Mouse (Mus musculus): ENCODE data around the gene Nol10. TPM values are rescaled to one million over a fixed set of nuclear protein-coding genes. Genes with fewer than 3 reads are reported as not detected.
A peak's percentile ranks its signal among the peaks of the same experiment; 100 is the strongest.

Nol10 gene
- total RNA-seq, 2 experiments from 2014 or later, result 5.6 to 7.6 TPM

DNA sequence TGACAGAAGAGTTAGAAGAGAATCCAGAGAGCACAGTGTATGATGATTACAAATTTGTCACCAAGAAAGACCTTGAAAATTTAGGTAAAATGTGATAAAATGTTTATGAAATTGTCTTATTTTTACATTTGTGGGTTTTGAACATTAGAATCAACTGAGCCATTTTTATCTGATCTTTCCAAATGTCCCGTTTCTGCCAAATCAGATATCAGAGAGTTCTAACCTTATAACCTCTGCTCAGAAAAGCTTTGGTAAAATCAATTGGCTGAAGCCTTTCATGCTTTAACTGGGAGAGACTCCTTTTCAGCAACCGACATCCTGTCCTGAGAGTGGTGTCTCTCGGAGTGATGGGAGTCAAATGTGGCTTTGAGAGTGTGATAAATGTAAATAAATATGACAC, 53.9 kb downstream of the Nol10 start:
- no peak for DNase-seq

DNA sequence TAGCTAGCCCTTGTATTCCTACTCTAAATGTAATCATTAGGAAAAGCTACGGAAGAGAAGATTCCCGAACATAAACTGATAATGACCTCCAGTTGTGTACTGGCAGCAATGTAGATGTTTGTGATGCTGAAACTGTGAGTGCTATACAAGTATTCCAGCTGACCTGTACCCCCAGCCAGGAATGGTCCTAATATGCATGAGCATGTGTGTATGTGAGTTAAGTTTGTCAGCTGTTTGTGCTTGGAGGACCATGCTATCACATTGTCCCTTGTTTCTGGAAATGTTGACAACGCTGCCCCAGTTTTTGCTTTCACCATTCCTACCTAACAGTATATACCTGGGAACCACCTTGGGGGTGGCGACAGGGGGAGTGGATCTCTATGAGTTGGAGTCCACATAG, 55.7 kb downstream of the Nol10 start:
- intact Hi-C loops (cut with DNase I), result no loop called here
- no peak for DNase-seq

More for the DNA sequence above, 53.9 kb downstream of the Nol10 start:
- intact Hi-C loops (cut with DNase I), result no loop called here

GRCm38 (mm10) chr12:17406825-17407224, 58.6 kb downstream of the Nol10 start:
- intact Hi-C loops (cut with DNase I), result no loop called here
- no peak for DNase-seq

- intact Hi-C loops (cut with DNase I), result no loop called here
Observed at GRCm38 (mm10) chr12:17408312-17408711, 60.1 kb downstream of the Nol10 start.

DNA sequence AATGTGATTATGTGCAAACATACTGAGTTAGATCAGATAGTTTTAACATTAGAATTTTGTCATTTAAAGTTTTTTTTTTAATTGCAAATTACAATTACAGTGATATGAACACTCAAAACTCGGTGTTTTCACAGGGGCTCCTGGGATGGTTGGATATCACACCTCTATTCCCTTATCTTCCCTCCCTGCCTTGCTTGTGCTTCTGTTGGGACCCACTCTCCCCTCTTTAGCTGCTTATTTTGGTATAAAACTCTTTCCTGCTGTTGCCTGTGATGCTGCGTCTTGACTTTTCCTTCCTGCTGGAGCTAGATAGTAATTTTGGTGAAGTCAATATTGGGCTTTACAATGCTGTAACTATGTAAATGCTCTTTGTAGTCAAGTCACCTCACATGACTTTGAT, 63.0 kb downstream of the Nol10 start:
- intact Hi-C loops (cut with DNase I), result no loop called here

More at GRCm38 (mm10) chr12:17408312-17408711, 60.1 kb downstream of the Nol10 start:
- no peak for DNase-seq

GRCm38 (mm10) chr12:17411797-17412526, 63.7 kb downstream of the Nol10 start:
- no peak for DNase-seq
- intact Hi-C loops (cut with DNase I), result no loop called here

More for the DNA sequence above, 63.0 kb downstream of the Nol10 start:
- DNase-seq, result no peak

- no peak for DNase-seq
- intact Hi-C loops (cut with DNase I), result no loop called here
Observed at GRCm38 (mm10) chr12:17414734-17415133, 66.5 kb downstream of the Nol10 start.

DNA sequence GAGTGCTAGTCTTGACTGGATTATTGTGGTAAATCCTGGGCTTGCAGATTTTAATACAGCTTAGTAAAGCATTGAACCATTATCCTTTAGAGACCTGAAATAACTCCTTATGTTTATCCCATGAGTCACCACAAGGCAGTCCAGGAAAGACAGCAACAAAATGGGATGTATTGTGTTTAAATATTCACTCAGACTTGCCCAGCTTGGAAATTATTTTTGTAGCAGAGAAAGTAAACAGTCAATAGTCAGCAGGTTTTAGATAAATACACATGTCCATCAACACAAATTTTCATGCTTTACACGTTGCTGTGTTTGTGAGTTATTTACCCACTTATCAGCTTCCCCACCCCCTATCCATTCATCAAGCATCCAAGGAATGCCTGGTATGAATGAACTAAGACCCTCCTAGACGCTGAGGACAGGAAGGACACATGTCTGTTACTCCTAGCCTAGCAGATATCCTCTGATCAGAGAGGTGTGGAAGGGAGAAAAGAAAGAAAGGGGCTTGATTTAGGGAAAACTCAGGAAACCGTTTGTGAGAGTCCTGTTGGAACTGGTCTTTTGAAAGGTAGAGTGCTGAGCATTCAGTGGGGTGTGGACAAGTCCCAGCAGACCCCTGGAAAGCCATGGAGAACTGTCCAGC, 72.0 kb downstream of the Nol10 start:
- intact Hi-C loops (cut with DNase I), result no loop called here
- DNase-seq, result no peak

DNA sequence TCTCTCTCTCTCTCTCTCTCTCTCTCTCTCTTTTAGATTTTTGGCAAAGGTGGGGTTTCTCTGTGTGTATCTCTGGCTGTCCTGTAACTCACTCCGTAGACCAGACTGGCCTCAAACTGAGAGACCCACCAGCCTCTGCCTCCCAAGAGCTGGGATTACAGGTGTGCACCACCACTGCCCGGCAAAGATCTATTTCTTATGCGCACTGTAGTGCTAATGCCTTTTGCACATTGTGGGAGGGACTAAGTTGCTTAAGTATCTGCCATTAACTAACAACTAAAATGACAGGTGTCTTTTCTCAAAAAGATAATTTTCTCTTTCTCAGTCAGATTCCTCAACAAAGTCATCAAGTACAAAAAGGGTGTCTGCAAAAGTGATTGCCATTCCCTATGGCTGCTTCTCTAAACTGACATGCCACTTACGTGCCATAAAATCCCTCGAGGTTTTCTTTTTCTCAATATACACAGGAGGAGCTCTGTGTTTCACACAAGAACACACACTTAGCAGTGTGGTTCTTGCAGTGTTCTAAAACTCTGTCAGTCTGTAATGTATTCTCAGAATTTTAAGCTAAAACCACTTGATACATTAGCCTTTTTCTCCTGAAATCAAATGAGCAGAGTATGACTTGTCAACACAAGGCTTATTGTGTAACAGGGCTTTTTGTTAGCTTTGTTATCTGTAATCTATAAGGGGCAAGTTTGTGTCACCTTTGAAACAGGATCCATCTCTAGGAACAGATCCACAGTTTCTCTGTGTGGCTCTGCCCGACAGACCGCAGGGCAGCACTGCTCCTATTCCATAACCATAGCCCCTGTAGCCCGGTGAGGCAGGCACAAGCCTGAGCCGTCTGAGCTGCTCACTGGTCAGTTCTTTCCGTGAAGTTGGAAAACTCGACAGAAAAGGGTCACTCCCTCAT, 77.3 kb downstream of the Nol10 start:
- intact Hi-C loops (cut with DNase I), result no loop called here
- DNase-seq, result no peak

DNA sequence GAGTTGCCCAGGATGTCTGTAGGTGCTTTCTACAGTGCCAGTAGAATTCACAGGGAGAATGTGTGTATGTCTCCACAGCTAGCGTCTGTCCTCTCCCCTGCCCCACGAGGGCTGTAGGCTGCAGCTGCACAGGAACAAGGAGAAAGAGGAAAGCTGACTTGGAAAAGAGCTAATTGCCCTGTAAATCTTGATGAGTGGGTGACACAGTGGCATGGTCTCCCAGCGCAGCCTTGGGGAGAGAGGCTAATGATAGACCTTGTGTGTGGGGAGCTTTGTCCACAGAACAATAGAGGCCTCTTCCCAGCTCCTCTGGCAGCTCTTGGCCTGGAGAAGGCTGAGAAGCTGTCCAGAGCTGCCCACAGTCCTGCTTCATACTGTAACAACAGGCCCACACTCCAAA, 78.5 kb downstream of the Nol10 start:
- intact Hi-C loops (cut with DNase I), result no loop called here
- no peak for DNase-seq

DNA sequence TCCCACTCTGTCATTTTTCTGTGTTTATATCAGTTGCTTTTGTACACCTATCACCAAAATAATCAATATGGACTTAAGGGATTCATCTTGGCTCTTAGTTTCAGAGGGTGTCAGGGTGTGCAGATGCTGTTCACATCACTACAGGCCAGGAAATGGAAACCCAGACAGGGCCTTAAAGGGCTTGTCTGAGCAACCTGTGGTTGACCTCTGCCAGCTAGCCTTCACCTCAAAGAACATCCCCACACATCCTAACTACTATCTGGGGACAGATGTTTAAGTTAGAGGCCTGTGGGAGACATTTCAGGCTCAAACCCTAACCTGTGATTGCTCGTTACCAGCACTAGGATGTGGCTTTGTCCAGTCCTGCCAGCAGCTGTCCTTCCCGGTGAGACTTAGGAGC, 82.3 kb downstream of the Nol10 start:
- intact Hi-C loops (cut with DNase I), result no loop called here

DNA sequence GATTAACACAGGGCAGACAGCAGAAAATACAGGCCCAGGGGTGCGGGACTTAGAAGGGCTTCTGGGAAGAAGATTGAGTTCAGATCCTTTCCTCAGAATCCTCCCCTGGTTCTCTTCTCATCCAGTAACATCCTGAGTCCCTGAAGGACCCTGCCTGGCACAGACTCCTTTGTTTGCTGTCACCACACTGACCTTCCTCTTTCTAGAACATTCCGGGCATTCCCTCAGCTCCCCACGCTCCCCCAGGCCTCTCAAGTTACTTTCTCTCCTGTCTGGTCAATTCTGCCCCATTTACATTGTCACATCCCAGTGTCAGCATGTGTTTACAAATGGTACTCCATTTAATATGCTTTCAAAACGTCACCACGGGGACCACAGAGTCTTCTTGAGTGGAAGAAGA, 82.9 kb downstream of the Nol10 start:
- intact Hi-C loops (cut with DNase I), result no loop called here

More for the DNA sequence above, 82.3 kb downstream of the Nol10 start:
- DNase-seq, result no peak

DNA sequence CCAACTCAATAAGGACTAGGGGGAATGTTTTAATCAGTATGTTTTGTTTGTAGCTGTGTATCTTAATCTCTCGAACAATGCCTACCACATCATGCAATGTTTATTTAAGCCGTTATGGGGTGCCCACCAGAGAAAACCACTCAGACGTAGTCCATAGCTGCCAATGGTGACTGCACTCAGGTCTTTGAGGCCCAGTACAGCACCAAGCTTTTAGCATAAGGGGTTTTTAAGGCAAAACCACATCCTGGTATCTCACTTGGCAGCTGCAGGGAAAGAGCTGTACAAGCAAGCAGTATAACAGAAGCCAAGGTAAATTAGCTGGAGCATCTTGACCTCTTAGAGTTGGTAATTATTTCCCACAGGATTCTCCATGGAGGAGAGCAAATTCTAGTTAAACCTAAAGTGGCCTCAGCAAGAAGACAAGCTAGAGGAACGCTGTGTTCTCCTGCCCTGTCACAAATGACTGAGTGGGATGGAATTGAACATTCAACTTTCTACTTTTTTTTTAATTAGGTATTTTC, 83.6 kb downstream of the Nol10 start:
- no peak for DNase-seq
- intact Hi-C loops (cut with DNase I), result no loop called here

More for the DNA sequence above, 82.9 kb downstream of the Nol10 start:
- no peak for DNase-seq

DNA sequence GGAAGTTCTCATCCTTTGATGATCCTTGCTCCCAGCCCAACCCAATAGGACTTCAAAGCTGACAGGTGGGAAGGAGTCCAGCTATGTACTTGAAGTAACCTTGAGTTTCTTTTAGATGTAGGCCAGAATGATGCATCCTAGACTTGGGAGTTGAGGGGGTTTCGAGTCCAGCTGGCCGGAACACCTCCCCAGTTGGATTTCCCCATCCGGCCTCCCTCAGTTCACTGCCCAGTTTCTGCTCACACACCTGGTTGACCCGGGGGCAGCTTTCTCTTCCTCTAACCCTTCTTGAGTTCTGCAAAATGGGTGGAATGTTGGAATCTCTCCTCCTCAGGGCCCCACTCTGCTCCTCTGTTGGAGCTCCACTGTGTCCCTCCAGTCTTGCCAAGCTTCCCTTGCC, 85.5 kb downstream of the Nol10 start:
- intact Hi-C loops (cut with DNase I), result no loop called here
- DNase-seq, result no peak

DNA sequence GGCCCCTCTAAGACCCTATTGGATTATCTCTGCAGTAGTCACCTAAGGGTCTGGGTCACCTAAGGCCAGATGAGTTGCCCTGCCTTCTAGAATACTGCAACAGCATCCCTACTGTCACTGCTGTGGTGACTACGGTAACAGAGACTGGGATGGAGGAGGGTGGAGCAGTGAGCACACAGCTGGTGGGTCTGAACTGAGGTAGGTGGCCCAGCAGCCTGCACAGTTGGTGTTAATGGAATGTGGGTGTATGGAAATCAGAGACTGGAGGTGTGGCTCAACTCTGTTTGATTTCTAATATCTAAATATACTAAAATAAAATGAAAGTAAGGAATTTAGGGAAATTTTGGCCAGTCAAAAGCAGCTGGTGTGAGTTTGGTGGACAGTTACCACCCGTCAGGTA, 88.2 kb downstream of the Nol10 start:
- no peak for DNase-seq
- intact Hi-C loops (cut with DNase I), result no loop called here

- intact Hi-C loops (cut with DNase I), result no loop called here
Observed at GRCm38 (mm10) chr12:17440251-17440651, 92.0 kb downstream of the Nol10 start.

DNA sequence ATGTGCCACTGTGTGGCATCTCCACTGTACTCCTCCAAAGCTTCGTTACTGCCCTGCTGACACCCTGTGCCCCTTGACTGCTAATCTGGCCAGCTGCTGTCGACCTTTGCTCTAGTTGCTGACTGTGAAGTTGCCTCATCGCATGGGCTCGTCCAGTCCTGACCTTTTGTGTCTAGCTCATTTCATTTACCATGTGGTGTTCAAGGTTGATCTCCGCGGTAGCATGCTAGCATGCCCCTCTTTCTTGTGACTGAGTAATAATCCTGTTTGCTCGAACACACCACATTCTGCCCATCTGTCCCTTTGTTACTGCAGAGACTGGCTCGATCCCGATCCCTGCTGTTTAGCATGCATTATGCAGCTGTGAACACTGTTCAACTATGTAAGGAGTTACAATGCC, 93.2 kb downstream of the Nol10 start:
- intact Hi-C loops (cut with DNase I), result no loop called here
- no peak for DNase-seq

More at GRCm38 (mm10) chr12:17440251-17440651, 92.0 kb downstream of the Nol10 start:
- DNase-seq, result peak; percentile 23 to 31

DNA sequence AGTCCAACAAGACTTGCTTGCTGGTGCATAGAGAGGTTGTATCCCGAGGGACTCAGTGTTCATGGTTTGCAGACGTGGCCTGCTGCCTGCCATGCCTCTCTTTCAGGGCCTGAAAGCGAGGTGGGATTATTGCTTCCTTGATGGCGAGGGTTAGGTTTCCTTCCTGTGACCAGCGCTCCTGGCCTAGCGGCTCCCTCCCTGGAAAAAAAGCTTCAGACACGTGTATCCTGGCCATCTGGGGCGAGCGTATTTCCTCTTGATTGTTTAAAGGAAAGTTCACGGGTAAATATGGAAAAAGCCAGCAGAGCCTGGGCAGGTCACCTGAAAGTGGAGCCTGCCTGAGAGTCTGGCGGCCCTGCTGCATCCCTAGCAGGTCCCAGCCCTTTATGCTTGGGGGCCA, 96.1 kb downstream of the Nol10 start:
- intact Hi-C loops (cut with DNase I), result no loop called here
- DNase-seq, result no peak

DNA sequence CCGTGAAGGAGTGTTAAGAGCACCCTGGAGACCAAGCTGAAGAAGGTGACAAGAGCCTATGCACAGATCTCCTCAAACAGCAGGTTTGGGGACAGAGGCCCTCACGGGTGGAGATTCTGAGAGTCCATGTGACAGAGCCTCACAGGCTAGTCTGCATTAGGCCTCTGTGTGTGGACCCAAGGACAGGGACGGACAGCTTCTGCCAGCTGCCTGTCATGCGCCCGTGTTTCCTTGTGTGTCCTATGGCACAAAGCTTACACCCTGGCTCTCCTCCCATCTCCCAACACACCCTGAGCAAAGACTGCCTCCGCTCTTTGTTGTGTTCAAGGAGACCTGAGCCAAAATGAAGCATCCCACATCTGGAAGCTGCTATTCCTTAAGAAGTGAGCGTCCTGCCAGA, 97.0 kb downstream of the Nol10 start:
- intact Hi-C loops (cut with DNase I), result loop anchor here (5.0 kb wide), 1 partner anchor 97 kb away; the partner anchor contains the start of gene Odc1
- no peak for DNase-seq

- DNase-seq, result no peak
- intact Hi-C loops (cut with DNase I), result loop anchor here (5.0 kb wide), 1 partner anchor 94 kb away; the partner anchor contains the start of gene Odc1
Observed at GRCm38 (mm10) chr12:17448781-17449180, 100.5 kb downstream of the Nol10 start.
